Comparison of ENCODE assay signal across 14 mouse cellular contexts in the genomic region with DNA sequence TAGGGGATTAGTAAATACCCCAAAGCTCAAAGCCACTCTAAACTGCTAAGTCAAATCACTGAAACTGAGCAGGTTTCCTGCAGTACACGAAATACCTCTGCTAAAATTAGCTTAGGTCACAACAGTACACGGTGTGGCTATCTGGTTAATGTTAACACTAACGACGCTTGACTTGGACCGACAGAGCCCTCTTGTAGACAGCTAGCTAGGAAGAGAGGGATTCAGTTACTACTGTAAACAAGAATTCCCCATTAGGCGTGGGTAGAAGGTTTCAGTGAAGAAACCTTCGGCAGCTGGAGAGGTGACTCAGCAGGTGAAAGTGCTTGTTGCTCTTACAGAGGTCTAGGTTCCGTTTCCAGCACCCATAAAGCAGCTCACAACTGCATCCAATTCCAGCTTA. TPM values are rescaled to one million over a fixed set of nuclear protein-coding genes. Genes with fewer than 3 reads are reported as not detected.
DNase-seq lines count a peak whose midpoint lies in the region; ATAC-seq and TF ChIP-seq lines count a peak whose summit lies in the region.
"Had no signal": no experiment of that assay in that cellular context is flagged by ENCODE, and none has a peak within 500 bp of the region (broad histone marks: within the 10 kb centered on the region; RNA-seq: fewer than 3 reads in every experiment).

No protein-coding gene starts in this region.

- no peak overlapping the region for H3K4me3 ChIP-seq in kidney, adult 2 months (ENCODE audit: insufficient read depth, low read depth, low read length)
- no peak overlapping the region for H3K4me3 ChIP-seq in liver, postnatal 0 days (ENCODE audit: low read depth, low read length)
- H3K4me3 ChIP-seq: erythroblast, embryonic 14.5 days; hindbrain, embryonic 12.5 days; limb, embryonic 15.5 days; midbrain, embryonic 13.5 days; neural tube, embryonic 13.5 days had no signal

- no peak overlapping the region for H3K9ac ChIP-seq in liver, postnatal 0 days (replicated peaks)
- H3K9ac ChIP-seq: hindbrain, embryonic 12.5 days; limb, embryonic 15.5 days; midbrain, embryonic 13.5 days; neural tube, embryonic 13.5 days had no signal

- H3K27ac ChIP-seq in kidney, adult 2 months (ENCODE audit: insufficient read depth, low read depth, low read length) = no peak overlapping the region
- H3K27ac ChIP-seq in liver, postnatal 0 days (ENCODE audit: low read depth) = peak overlapping the region; percentile 56
- H3K27ac ChIP-seq: hindbrain, embryonic 12.5 days; limb, embryonic 15.5 days; midbrain, embryonic 13.5 days; neural tube, embryonic 13.5 days had no signal

- H3K27me3 ChIP-seq in kidney, adult 2 months (replicated peaks; ENCODE audit: control insufficient read depth, insufficient read depth, low read length) = no peaks in the 10 kb centered on the region
- H3K27me3 ChIP-seq in liver, postnatal 0 days (ENCODE audit: insufficient read depth, low read length) = no peaks in the 10 kb centered on the region
- H3K27me3 ChIP-seq: hindbrain, embryonic 12.5 days; limb, embryonic 15.5 days; midbrain, embryonic 13.5 days; neural tube, embryonic 13.5 days had no signal

- peak; percentile 33 for DNase-seq in kidney, adult 11 months
- no peak for DNase-seq in kidney, postnatal 10 days
- peak; percentile 25 for DNase-seq in forelimb bud, embryonic 11.5 days (ENCODE audit: low read depth, low spot score)
- DNase-seq in kidney, adult 2 months = peak; percentile 70
- DNase-seq in liver, postnatal 0 days = no peak
- no peak for DNase-seq in frontal cortex, postnatal 25 days (ENCODE audit: low spot score in 2 of 2)
- DNase-seq: adrenal gland, postnatal 36 days; lung, postnatal 36 days had no signal

- 32% methylated on average over 8 of the region's 8 CpGs for WGBS in kidney, adult 2 months
- 51% methylated on average over 8 of the region's 8 CpGs for WGBS in liver, postnatal 0 days (ENCODE audit: insufficient replicate concordance)

- no peak for TF ChIP-seq CTCF in kidney, adult 2 months (conservative IDR thresholded peaks at IDR 0.05; ENCODE audit: insufficient read depth, insufficient read length, low read depth, low read length)
- no peak for TF ChIP-seq CTCF in liver, postnatal 0 days (IDR thresholded peaks at IDR 0.05; ENCODE audit: low read depth)

- peaks cover 4% of the 10 kb centered on the region; the same call in 1 of the 2 replicates for H3K4me1 ChIP-seq in kidney, adult 2 months (ENCODE audit: control insufficient read depth, insufficient read depth, low read length)
- H3K4me1 ChIP-seq in liver, postnatal 0 days (ENCODE audit: insufficient read depth) = peaks cover 19% of the 10 kb centered on the region
- H3K4me1 ChIP-seq: hindbrain, embryonic 12.5 days; limb, embryonic 15.5 days had no signal

- no peaks in the 10 kb centered on the region; the same call in 1 of the 2 replicates for H3K36me3 ChIP-seq in kidney, adult 2 months (ENCODE audit: control insufficient read depth, insufficient read depth, low read length)
- H3K36me3 ChIP-seq in liver, postnatal 0 days (replicated peaks; ENCODE audit: insufficient read depth, low read length) = peaks cover 8% of the 10 kb centered on the region

- ATAC-seq in liver, postnatal 0 days = no peak
- ATAC-seq in CD4-positive, CD25-positive, alpha-beta regulatory T cell, adult 4 months = no peak
- ATAC-seq: midbrain, embryonic 13.5 days had no signal

- no peak for TF ChIP-seq POLR2A in kidney, adult 2 months (IDR thresholded peaks at IDR 0.05; ENCODE audit: low read depth, low read length)

- no peaks in the 10 kb centered on the region for H3K9me3 ChIP-seq in liver, postnatal 0 days (ENCODE audit: low read length)
- H3K9me3 ChIP-seq: hindbrain, embryonic 12.5 days; limb, embryonic 15.5 days; midbrain, embryonic 13.5 days; neural tube, embryonic 13.5 days had no signal

- no peak for TF ChIP-seq EP300 in liver, postnatal 0 days (IDR thresholded peaks at IDR 0.05; ENCODE audit: low read depth)

- peak overlapping the region; percentile 27; the same call in 1 of the 2 replicates for H3K4me2 ChIP-seq in liver, postnatal 0 days (ENCODE audit: low read depth, low read length)
- H3K4me2 ChIP-seq: hindbrain, embryonic 12.5 days; limb, embryonic 15.5 days; midbrain, embryonic 13.5 days; neural tube, embryonic 13.5 days had no signal

RNA-seq across cellular contexts. Expression of a gene that starts 6.2 kb away (rescaled TPM):
- 12.7 and 13.6 TPM in 2 replicates for polyA plus RNA-seq in kidney, adult 2 months (2012; rRNA removed)
- 8.4 and 9.1 TPM in 2 replicates for polyA plus RNA-seq in liver, postnatal 0 days (2015; fragmentation: Nextera tagmentation; extraction: Ambion mirVana)
- 1 to 10 TPM; 2.5 to 3.5 TPM for polyA plus RNA-seq in CD4-positive, CD25-positive, alpha-beta regulatory T cell, adult 4 months (2017; shearing (Covaris generic))
- polyA plus RNA-seq: erythroblast, embryonic 14.5 days had no signal

RNA-seq across cellular contexts. Expression of a gene that starts 57.5 kb away (rescaled TPM):
- 49.7 and 62.7 TPM in 2 replicates for polyA plus RNA-seq in kidney, adult 2 months (2012; rRNA removed)
- polyA plus RNA-seq in liver, postnatal 0 days (2015; fragmentation: Nextera tagmentation; extraction: Ambion mirVana) = 20.6 and 22.7 TPM in 2 replicates
- 10 to 100 TPM; 39.8 to 46.7 TPM for polyA plus RNA-seq in CD4-positive, CD25-positive, alpha-beta regulatory T cell, adult 4 months (2017; shearing (Covaris generic))

Comparison
In these comparisons a context has a peak if more than half of its experiments do, and no peak if none do; other contexts are left out.
1. DNase-seq: peak in kidney, adult 11 months (single experiment), forelimb bud, embryonic 11.5 days (single experiment) and kidney, adult 2 months (single experiment); none in kidney, postnatal 10 days (single experiment), liver, postnatal 0 days (single experiment) and frontal cortex, postnatal 25 days (0 of 2).